Mouse (Mus musculus): ENCODE measurements at regions not wholly inside any gene's neighbourhood (a gene's known extent, or its start where the extent isn't known, plus 50 kb on each side); places are given as distances from the start of the nearest gene placed in this dataset.

DNA sequence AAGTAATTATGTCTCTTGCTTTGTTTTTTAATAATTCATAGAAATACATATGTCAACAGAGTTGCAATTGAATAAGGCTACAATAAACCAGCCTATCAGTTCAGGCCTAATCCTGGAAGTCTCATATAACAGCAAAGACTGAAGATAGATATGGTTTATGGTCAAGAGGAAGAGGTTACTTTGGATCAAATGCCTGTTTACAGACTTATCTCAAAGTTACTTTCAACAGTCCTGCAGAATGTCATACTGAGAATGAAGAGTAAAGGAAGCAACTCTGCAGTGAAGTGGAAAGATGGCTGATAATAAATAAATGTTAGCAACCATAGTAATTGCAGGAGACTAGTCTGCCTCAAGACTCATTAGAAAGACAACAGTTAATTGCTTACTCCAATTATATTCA is 684.8 kb upstream of the Vstm2a start:
- H3K4me3 ChIP-seq (ENCODE audit: low read depth, low read length), result no peak overlapping the region
- no peak overlapping the region for H3K9ac ChIP-seq
- no peaks in the 10 kb centered on the region for H3K4me1 ChIP-seq (ENCODE audit: insufficient read depth)
- DNase-seq (no peak), ATAC-seq (no peak)
- H3K4me2 ChIP-seq (ENCODE audit: low read depth), result no peak overlapping the region
- H3K36me3 ChIP-seq (ENCODE audit: insufficient read depth), result no peaks in the 10 kb centered on the region
- no peaks in the 10 kb centered on the region for H3K27me3 ChIP-seq (ENCODE audit: insufficient read depth, low read length)
- no peak for TF ChIP-seq CTCF (IDR thresholded peaks at IDR 0.05; ENCODE audit: low read depth)
- no peaks in the 10 kb centered on the region for H3K9me3 ChIP-seq (ENCODE audit: low read length)
- no peak overlapping the region for H3K27ac ChIP-seq (ENCODE audit: low read depth, low read length)

DNA sequence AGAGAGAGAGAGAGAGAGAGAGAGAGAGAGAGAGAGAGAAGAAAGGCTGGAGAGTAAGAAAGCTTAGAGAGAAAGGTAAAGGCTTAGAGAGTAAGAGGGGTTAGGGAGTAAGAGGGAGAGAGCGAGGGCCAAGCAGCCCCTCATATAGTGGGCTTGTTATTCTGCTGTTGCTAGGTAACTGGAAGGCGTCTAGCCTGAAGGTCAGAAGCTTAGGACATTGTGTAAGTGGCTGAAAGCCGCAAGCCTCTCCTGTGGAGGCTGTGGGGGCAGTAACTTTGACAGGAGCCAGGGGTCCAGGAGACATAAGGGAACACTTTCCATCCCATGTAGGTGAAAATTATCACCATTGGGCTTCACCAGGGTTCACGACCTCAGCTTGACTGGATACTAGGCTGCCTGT is 637.6 kb upstream of the Vstm2a start:
- no peaks in the 10 kb centered on the region for H3K36me3 ChIP-seq (ENCODE audit: insufficient read depth)
- no peak for ATAC-seq
- H3K4me2 ChIP-seq (ENCODE audit: low read depth), result no peak overlapping the region
- no peak overlapping the region for H3K4me3 ChIP-seq (ENCODE audit: low read depth, low read length)
- H3K27ac ChIP-seq (ENCODE audit: low read depth, low read length), result no peak overlapping the region
- no peaks in the 10 kb centered on the region for H3K27me3 ChIP-seq (ENCODE audit: insufficient read depth, low read length)
- H3K4me1 ChIP-seq (ENCODE audit: insufficient read depth), result no peaks in the 10 kb centered on the region
- no peak overlapping the region for H3K9ac ChIP-seq
- WGBS, result 47% methylated on average over 4 of the region's 4 CpGs
- no peak for DNase-seq
- TF ChIP-seq CTCF (IDR thresholded peaks at IDR 0.05; ENCODE audit: low read depth), result no peak
- no peaks in the 10 kb centered on the region for H3K9me3 ChIP-seq (ENCODE audit: low read length)

DNA sequence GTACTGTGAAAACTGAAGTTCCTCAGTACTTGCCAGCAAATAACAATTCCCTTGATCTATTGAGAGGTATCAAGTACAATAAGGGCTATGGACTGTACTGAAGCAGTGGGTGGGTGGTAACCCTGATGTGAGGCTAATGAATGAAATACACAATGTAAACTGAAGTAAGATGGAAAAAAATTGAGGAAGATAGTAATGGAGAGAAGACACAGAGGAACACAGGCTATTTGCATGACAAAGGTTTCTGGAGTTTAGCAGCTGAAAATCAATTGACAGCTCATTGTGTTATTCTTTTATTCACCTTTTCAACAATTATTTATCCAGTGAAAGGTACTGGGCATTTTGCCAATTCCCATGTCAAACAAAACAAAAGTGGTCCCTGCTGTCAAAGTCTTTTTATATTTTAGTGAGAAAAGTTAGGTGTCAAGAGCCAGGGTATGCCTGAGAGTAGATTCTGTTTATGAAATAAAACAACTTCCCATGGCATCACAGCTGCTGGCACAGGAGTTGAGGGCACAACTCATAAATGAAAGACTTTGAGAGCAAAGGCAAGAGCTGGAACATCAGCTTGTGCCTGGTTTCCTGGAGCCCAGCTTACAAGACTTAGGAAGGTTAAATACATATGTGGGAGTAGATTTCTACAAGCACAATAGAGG is 608.4 kb upstream of the Vstm2a start:
- TF ChIP-seq CTCF (IDR thresholded peaks at IDR 0.05; ENCODE audit: low read depth), result no peak
- no peak overlapping the region for H3K9ac ChIP-seq
- H3K4me2 ChIP-seq (ENCODE audit: low read depth), result no peak overlapping the region
- H3K27me3 ChIP-seq (ENCODE audit: insufficient read depth, low read length), result no peaks in the 10 kb centered on the region
- no peaks in the 10 kb centered on the region for H3K36me3 ChIP-seq (ENCODE audit: insufficient read depth)
- ATAC-seq (peak; percentile 61; the same call in 1 of the 2 replicates), DNase-seq (peak; percentile 19)
- no peak overlapping the region for H3K4me3 ChIP-seq (ENCODE audit: low read depth, low read length)
- no peaks in the 10 kb centered on the region for H3K4me1 ChIP-seq (ENCODE audit: insufficient read depth)
- no peaks in the 10 kb centered on the region for H3K9me3 ChIP-seq (ENCODE audit: low read length)
- H3K27ac ChIP-seq (ENCODE audit: low read depth, low read length), result no peak overlapping the region

DNA sequence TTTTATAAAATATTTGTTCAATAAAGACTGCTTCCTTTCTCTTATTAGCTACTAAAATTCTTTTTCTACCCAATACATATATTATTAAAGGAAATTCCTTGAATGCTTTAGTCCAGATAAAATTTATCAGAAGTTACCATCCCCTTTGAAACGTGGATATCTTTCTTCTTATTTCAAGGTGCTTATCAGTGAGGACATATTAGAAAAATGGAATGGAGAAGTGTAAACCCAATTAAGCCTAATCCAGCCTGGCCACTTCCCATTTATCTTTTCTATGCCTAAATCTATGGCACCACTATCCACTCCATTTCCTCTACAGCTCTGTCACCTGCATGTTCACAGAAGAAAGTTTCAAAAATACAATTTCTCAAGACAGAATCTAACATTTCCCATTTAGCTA is 568.5 kb upstream of the Vstm2a start:
- H3K36me3 ChIP-seq (ENCODE audit: insufficient read depth), result no peaks in the 10 kb centered on the region
- ATAC-seq, result no peak
- H3K27me3 ChIP-seq (ENCODE audit: insufficient read depth, low read length), result no peaks in the 10 kb centered on the region
- no peak for TF ChIP-seq CTCF (IDR thresholded peaks at IDR 0.05; ENCODE audit: low read depth)
- H3K27ac ChIP-seq (ENCODE audit: low read depth, low read length), result no peak overlapping the region
- no peak overlapping the region for H3K9ac ChIP-seq
- 60% methylated on average over 1 of the region's 1 CpGs for WGBS
- no peaks in the 10 kb centered on the region for H3K4me1 ChIP-seq (ENCODE audit: insufficient read depth)
- no peak for DNase-seq
- no peaks in the 10 kb centered on the region for H3K9me3 ChIP-seq (ENCODE audit: low read length)
- no peak overlapping the region for H3K4me3 ChIP-seq (ENCODE audit: low read depth, low read length)
- H3K4me2 ChIP-seq (ENCODE audit: low read depth), result no peak overlapping the region

DNA sequence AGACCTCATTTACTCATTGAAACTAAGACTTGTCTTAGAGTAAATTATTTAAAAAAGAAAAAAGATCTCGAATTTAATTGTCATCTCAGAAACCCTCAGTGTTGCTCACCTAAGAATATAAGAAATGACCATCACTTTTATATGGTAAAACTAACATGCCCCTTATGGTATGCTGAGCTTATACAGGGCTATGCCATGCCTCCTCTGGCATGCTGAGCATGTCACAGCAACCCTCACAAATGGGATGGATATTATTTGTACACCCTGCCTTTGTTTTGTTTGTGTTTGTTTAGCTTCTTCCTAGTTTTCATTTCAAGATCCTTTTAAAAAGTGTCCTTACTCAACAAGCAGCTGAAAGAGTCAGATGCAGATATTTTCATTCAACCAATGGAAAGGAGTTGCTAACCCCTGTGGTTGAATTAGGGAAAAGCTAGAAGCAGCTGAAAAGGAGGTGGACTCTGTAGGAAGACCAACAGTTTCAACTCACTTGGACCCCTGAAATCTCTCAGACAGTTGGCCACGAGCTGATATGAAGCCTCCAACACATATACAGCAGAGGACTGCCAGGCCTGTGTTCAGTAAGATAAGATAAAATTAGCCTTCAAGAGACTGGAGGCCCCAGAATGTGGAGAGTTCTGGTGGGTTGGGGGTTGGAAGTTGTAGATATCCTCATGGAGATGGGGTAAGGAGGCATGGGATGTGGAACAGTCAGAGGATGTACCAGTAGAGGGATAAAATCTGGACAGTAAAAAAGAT is 559.3 kb upstream of the Vstm2a start:
- no peak for TF ChIP-seq CTCF (IDR thresholded peaks at IDR 0.05; ENCODE audit: low read depth)
- no peak for DNase-seq
- Histone ChIP-seq H3K36me3 (ENCODE audit: insufficient read depth) (no peaks in the 10 kb centered on the region), H3K9ac (no peak overlapping the region), H3K27me3 (ENCODE audit: insufficient read depth, low read length) (no peaks in the 10 kb centered on the region), H3K4me1 (ENCODE audit: insufficient read depth) (no peaks in the 10 kb centered on the region), H3K4me2 (ENCODE audit: low read depth) (no peak overlapping the region), H3K9me3 (ENCODE audit: low read length) (no peaks in the 10 kb centered on the region), H3K27ac (ENCODE audit: low read depth, low read length) (no peak overlapping the region), H3K4me3 (ENCODE audit: low read depth, low read length) (no peak overlapping the region)
- no peak for ATAC-seq
- WGBS, result 70% methylated on average over 2 of the region's 2 CpGs

DNA sequence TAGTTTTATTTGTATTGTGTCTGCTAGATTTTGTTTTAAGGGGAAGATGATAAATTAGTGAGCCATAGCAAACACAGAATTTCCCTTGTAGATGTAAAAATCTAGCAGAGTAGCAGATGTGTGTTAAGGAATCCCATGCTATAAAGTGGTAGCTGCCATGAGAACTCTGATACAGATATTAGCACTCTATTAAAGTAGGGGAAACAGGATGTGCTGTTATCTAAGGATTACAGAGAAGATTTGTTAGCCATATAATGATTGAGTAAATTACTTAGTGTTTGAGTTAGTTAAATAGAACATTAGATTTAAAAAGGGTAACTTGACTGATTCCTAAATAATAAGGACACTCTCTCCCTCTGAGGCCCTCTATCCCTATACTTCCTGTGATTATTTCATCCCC is 541.5 kb upstream of the Vstm2a start:
- Histone ChIP-seq H3K4me1 (ENCODE audit: insufficient read depth) (no peaks in the 10 kb centered on the region), H3K4me2 (ENCODE audit: low read depth) (no peak overlapping the region), H3K27me3 (ENCODE audit: insufficient read depth, low read length) (no peaks in the 10 kb centered on the region), H3K9me3 (ENCODE audit: low read length) (no peaks in the 10 kb centered on the region), H3K27ac (ENCODE audit: low read depth, low read length) (no peak overlapping the region), H3K4me3 (ENCODE audit: low read depth, low read length) (no peak overlapping the region), H3K9ac (no peak overlapping the region), H3K36me3 (ENCODE audit: insufficient read depth) (no peaks in the 10 kb centered on the region)
- TF ChIP-seq CTCF (IDR thresholded peaks at IDR 0.05; ENCODE audit: low read depth), result no peak
- ATAC-seq (no peak), DNase-seq (no peak)

DNA sequence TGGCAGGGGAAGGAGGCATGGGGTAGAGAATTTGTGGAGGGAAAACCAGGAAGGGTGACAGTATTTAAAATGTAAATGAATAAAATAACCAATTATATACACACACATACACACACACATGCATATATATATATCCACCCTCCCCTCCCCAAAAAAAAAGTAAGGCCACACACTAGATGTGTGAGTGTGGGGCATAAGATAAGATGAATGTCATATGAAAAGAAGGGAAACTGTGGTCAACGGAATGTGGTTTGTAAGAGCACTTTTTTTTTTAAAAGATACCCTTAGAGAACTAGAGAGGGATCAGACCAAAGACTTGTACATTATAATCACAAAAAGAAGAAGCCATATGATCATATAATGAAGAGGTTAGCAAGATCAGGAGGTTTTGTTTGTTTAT is 540.0 kb upstream of the Vstm2a start:
- no peak for TF ChIP-seq CTCF (IDR thresholded peaks at IDR 0.05; ENCODE audit: low read depth)
- Histone ChIP-seq H3K4me2 (ENCODE audit: low read depth) (no peak overlapping the region), H3K27ac (ENCODE audit: low read depth, low read length) (no peak overlapping the region), H3K9ac (no peak overlapping the region), H3K36me3 (ENCODE audit: insufficient read depth) (no peaks in the 10 kb centered on the region), H3K9me3 (ENCODE audit: low read length) (no peaks in the 10 kb centered on the region), H3K27me3 (ENCODE audit: insufficient read depth, low read length) (no peaks in the 10 kb centered on the region), H3K4me1 (ENCODE audit: insufficient read depth) (no peaks in the 10 kb centered on the region), H3K4me3 (ENCODE audit: low read depth, low read length) (no peak overlapping the region)
- ATAC-seq, result no peak
- DNase-seq, result no peak
- WGBS, result 92% methylated on average over 1 of the region's 1 CpGs

Data from forebrain, postnatal 0 days (tissue).